Mouse (Mus musculus): Measurements from ENCODE around the gene Parp8. TPM values are rescaled to one million over a fixed set of nuclear protein-coding genes. Genes with fewer than 3 reads are reported as not detected.

The Parp8 gene
- polyA plus RNA-seq, 2 experiments, result 20.0 to 37.7 TPM

DNA sequence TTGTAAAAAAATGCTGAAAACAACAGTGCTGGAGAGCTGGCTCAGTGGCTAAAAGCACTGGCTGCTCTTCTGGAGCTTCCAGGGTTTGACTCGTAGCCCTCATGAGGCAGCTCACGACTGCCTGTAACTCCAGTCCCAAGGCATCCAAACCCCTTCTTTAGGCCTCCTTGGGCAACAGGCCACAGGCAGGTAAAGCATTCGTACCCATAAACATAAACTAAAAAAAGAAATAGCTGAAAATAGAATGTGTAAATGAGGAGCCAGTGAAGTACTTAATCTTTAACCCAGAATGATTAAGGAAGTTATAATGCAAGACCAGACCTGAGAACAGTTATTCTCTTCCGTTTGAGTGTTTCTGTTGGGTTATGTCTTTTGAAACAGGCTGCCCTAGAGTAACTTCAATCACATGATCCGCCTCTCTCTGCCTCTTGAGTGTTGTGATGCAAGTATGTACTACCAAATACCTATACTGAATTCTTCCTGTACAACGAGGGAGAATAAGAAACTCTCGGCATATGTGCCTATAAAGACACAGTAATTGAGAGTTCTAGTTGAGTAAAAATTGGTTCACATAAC, 53.2 kb downstream of the Parp8 start:
- DNase-seq (ENCODE audit: low spot score) (no peak), ATAC-seq (ENCODE audit: low FRiP score, low read depth) (no peak)
- no peaks in the 10 kb centered on the region for H3K9me3 ChIP-seq (ENCODE audit: control insufficient read depth, low read length)
- no peak overlapping the region for H3K27ac ChIP-seq (replicated peaks; ENCODE audit: low read depth, low read length)
- H3K9ac ChIP-seq (ENCODE audit: low read depth, low read length, severe bottlenecking), result no peak overlapping the region
- peaks cover 6% of the 10 kb centered on the region; the same call in 1 of the 2 replicates for H3K4me1 ChIP-seq (ENCODE audit: control insufficient read depth, insufficient read depth, low read length)
- H3K36me3 ChIP-seq (ENCODE audit: control insufficient read depth, insufficient read depth, low read length), result no peaks in the 10 kb centered on the region
- H3K27me3 ChIP-seq (ENCODE audit: control insufficient read depth, insufficient read depth, low read length), result no peaks in the 10 kb centered on the region
- 57% methylated on average over 7 of the region's 7 CpGs for WGBS
- H3K4me2 ChIP-seq (replicated peaks; ENCODE audit: low read depth, low read length, severe bottlenecking), result no peak overlapping the region
- no peak for TF ChIP-seq POLR2A (IDR thresholded peaks at IDR 0.05; ENCODE audit: borderline replicate concordance, extremely low read depth, insufficient read depth, insufficient read length)
- no peak overlapping the region for H3K4me3 ChIP-seq (replicated peaks; ENCODE audit: low read length)

GRCm38 (mm10) chr13:116970706-116971428, 54.5 kb downstream of the Parp8 start:
- WGBS, result 53% methylated on average over 11 of the region's 11 CpGs
- no peak overlapping the region for H3K4me2 ChIP-seq (replicated peaks; ENCODE audit: low read depth, low read length, severe bottlenecking)
- H3K27ac ChIP-seq (replicated peaks; ENCODE audit: low read depth, low read length), result no peak overlapping the region
- TF ChIP-seq POLR2A (IDR thresholded peaks at IDR 0.05; ENCODE audit: borderline replicate concordance, extremely low read depth, insufficient read depth, insufficient read length), result no peak
- H3K9ac ChIP-seq (ENCODE audit: low read depth, low read length, severe bottlenecking), result no peak overlapping the region
- no peaks in the 10 kb centered on the region for H3K36me3 ChIP-seq (ENCODE audit: control insufficient read depth, insufficient read depth, low read length)
- peaks cover 6% of the 10 kb centered on the region; the same call in 1 of the 2 replicates for H3K4me1 ChIP-seq (ENCODE audit: control insufficient read depth, insufficient read depth, low read length)
- H3K27me3 ChIP-seq (ENCODE audit: control insufficient read depth, insufficient read depth, low read length), result no peaks in the 10 kb centered on the region
- no peak overlapping the region for H3K4me3 ChIP-seq (replicated peaks; ENCODE audit: low read length)
- H3K9me3 ChIP-seq (ENCODE audit: control insufficient read depth, low read length), result no peaks in the 10 kb centered on the region
- DNase-seq (ENCODE audit: low spot score) (no peak), ATAC-seq (ENCODE audit: low FRiP score, low read depth) (no peak)

DNA sequence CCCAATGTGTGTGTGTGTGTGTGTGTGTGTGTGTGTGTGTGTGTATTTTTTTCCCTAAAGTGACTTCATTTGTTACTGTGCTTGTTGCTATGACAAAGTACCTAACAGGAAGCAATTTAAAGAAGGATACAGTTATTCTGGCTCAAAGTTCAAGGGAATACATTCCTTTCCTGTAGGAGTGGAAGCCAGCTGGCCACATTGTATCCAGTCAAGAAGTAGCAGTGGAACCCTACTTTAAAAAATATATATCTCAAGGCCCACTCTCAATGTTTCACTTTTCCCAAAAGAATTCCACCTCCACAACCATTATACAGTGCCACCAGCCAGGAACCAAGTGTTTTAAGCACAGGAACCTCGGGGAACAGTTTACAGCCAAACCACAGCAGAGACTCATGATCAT, 55.7 kb downstream of the Parp8 start:
- Histone ChIP-seq H3K9me3 (ENCODE audit: control insufficient read depth, low read length) (no peaks in the 10 kb centered on the region), H3K9ac (ENCODE audit: low read depth, low read length, severe bottlenecking) (no peak overlapping the region), H3K4me3 (replicated peaks; ENCODE audit: low read length) (no peak overlapping the region), H3K4me1 (ENCODE audit: control insufficient read depth, insufficient read depth, low read length) (no peaks in the 10 kb centered on the region; the same call in 1 of the 2 replicates), H3K4me2 (replicated peaks; ENCODE audit: low read depth, low read length, severe bottlenecking) (no peak overlapping the region), H3K27me3 (ENCODE audit: control insufficient read depth, insufficient read depth, low read length) (no peaks in the 10 kb centered on the region), H3K27ac (replicated peaks; ENCODE audit: low read depth, low read length) (no peak overlapping the region), H3K36me3 (ENCODE audit: control insufficient read depth, insufficient read depth, low read length) (no peaks in the 10 kb centered on the region)
- no peak for TF ChIP-seq POLR2A (IDR thresholded peaks at IDR 0.05; ENCODE audit: borderline replicate concordance, extremely low read depth, insufficient read depth, insufficient read length)
- WGBS, result 53% methylated on average over 1 of the region's 1 CpGs
- DNase-seq (ENCODE audit: low spot score) (no peak), ATAC-seq (ENCODE audit: low FRiP score, low read depth) (no peak; the same call in 1 of the 2 replicates)

DNA sequence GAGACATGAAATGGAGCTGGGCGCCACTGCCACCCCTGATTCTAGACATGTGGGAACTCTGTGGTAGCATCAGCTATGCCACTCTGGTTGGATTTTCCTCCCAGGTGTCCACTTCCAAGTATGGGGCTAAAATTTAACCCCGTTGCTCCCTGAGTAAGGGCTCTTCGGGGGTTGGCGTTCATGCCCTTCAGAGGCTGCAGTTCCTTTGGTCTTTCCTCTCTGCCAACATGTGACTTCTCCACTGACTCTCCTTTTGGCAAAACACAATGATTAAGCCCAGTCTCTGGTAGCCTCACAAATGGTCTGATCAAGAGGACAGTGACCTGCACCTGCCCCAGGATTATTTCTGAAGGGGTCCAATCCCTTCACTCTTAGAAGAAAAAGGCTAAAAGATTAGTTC, 56.4 kb downstream of the Parp8 start:
- Histone ChIP-seq H3K4me1 (ENCODE audit: control insufficient read depth, insufficient read depth, low read length) (no peaks in the 10 kb centered on the region; the same call in 1 of the 2 replicates), H3K36me3 (ENCODE audit: control insufficient read depth, insufficient read depth, low read length) (no peaks in the 10 kb centered on the region), H3K9ac (ENCODE audit: low read depth, low read length, severe bottlenecking) (no peak overlapping the region), H3K9me3 (ENCODE audit: control insufficient read depth, low read length) (no peaks in the 10 kb centered on the region), H3K4me3 (replicated peaks; ENCODE audit: low read length) (no peak overlapping the region), H3K4me2 (replicated peaks; ENCODE audit: low read depth, low read length, severe bottlenecking) (no peak overlapping the region), H3K27me3 (ENCODE audit: control insufficient read depth, insufficient read depth, low read length) (no peaks in the 10 kb centered on the region), H3K27ac (replicated peaks; ENCODE audit: low read depth, low read length) (no peak overlapping the region)
- DNase-seq (ENCODE audit: low spot score) (no peak), ATAC-seq (ENCODE audit: low FRiP score, low read depth) (no peak)
- no peak for TF ChIP-seq POLR2A (IDR thresholded peaks at IDR 0.05; ENCODE audit: borderline replicate concordance, extremely low read depth, insufficient read depth, insufficient read length)
- 96% methylated on average over 4 of the region's 4 CpGs for WGBS

GRCm38 (mm10) chr13:116967459-116967858, 57.9 kb downstream of the Parp8 start:
- no peak overlapping the region for H3K4me2 ChIP-seq (replicated peaks; ENCODE audit: low read depth, low read length, severe bottlenecking)
- no peak overlapping the region for H3K27ac ChIP-seq (replicated peaks; ENCODE audit: low read depth, low read length)
- no peak overlapping the region for H3K4me3 ChIP-seq (replicated peaks; ENCODE audit: low read length)
- no peak overlapping the region for H3K9ac ChIP-seq (ENCODE audit: low read depth, low read length, severe bottlenecking)
- ATAC-seq (ENCODE audit: low FRiP score, low read depth) (no peak), DNase-seq (ENCODE audit: low spot score) (no peak)
- TF ChIP-seq POLR2A (IDR thresholded peaks at IDR 0.05; ENCODE audit: borderline replicate concordance, extremely low read depth, insufficient read depth, insufficient read length), result no peak
- 91% methylated on average over 3 of the region's 3 CpGs for WGBS
- no peaks in the 10 kb centered on the region for H3K36me3 ChIP-seq (ENCODE audit: control insufficient read depth, insufficient read depth, low read length)
- peaks cover 7% of the 10 kb centered on the region for H3K4me1 ChIP-seq (ENCODE audit: control insufficient read depth, insufficient read depth, low read length)
- no peaks in the 10 kb centered on the region for H3K27me3 ChIP-seq (ENCODE audit: control insufficient read depth, insufficient read depth, low read length)
- H3K9me3 ChIP-seq (ENCODE audit: control insufficient read depth, low read length), result no peaks in the 10 kb centered on the region

Data from limb, embryonic 14.5 days (tissue).